Mouse (Mus musculus) urinary bladder, postnatal 25 days (tissue): ENCODE results near the gene Traf7.

ENCODE experiments used
- DNase-seq: peaks from one replicate; pipeline ENCODE4 v3.0.0; 2022; ENCODE audit warnings: low spot score

Traf7 gene

GRCm38 (mm10) chr17:24477053-24477984, 50.4 kb downstream of the Traf7 start:
- DNase-seq = no peak

- DNase-seq = no peak
Observed at GRCm38 (mm10) chr17:24476022-24476776, 51.5 kb downstream of the Traf7 start.

GRCm38 (mm10) chr17:24475586-24475985, 52.2 kb downstream of the Traf7 start:
- no peak for DNase-seq

- no peak for DNase-seq
Observed at GRCm38 (mm10) chr17:24474557-24474956, 53.2 kb downstream of the Traf7 start.

- DNase-seq = no peak
Observed at GRCm38 (mm10) chr17:24473612-24474275, 54.0 kb downstream of the Traf7 start, which contains the start of gene Bricd5. TSS of gene Bricd5 (plus strand) at chr17:24473884.

GRCm38 (mm10) chr17:24472512-24472911, 55.2 kb downstream of the Traf7 start:
- DNase-seq = peak; percentile 47

- DNase-seq = peak; percentile 31
Observed at GRCm38 (mm10) chr17:24470701-24471527, 56.8 kb downstream of the Traf7 start.

- peak; percentile 98 for DNase-seq
Observed at GRCm38 (mm10) chr17:24469910-24470602, 57.7 kb downstream of the Traf7 start, which contains the start of the genes E4f1 and Pgp. TSS of gene E4f1 (minus strand) at chr17:24470313. TSS of gene Pgp (plus strand) at chr17:24470392.

- no peak for DNase-seq
Observed at GRCm38 (mm10) chr17:24469336-24469909, 58.3 kb downstream of the Traf7 start.

GRCm38 (mm10) chr17:24468636-24469246, 59.0 kb downstream of the Traf7 start:
- no peak for DNase-seq

GRCm38 (mm10) chr17:24463374-24464133, 64.2 kb downstream of the Traf7 start:
- no peak for DNase-seq

GRCm38 (mm10) chr17:24462932-24463331, 64.8 kb downstream of the Traf7 start:
- DNase-seq = no peak

GRCm38 (mm10) chr17:24461580-24461979, 66.2 kb downstream of the Traf7 start:
- no peak for DNase-seq
